Mouse (Mus musculus) olfactory bulb, adult 2 months (tissue): ENCODE data around the gene Ears2.

ENCODE experiments used
- CTCF ChIP-seq: fragments of 200-500 bp; IDR thresholded peaks from 2 replicates; pipeline ENCODE4 v1.5.1; 2012; ENCODE audit warnings: low read depth, mild to moderate bottlenecking, low read length, moderate library complexity; ENCODE audit not compliant: insufficient read depth
- POLR2A ChIP-seq: fragments of 200-500 bp; IDR thresholded peaks from 2 replicates; pipeline ENCODE4 v1.6.1; 2012; ENCODE audit warnings: mild to moderate bottlenecking, low read depth, low read length, moderate library complexity; ENCODE audit not compliant: insufficient read depth

GRCm38 (mm10) chr7:122012949-122013348 lies 54.1 kb downstream of the Ears2 start:
- TF ChIP-seq CTCF, result no peak
- TF ChIP-seq POLR2A, result no peak
